Mouse (Mus musculus) neural tube, embryonic 14.5 days (tissue): ENCODE measurements at regions not wholly inside any gene's neighbourhood (a gene's known extent, or its start where the extent isn't known, plus 50 kb on each side); places are given as distances from the start of the nearest gene placed in this dataset.

Experiments used
- ATAC-seq: fragments of 200-750 bp; cut with Nextera tagmentation; 2 replicates; pipeline ENCODE4 v1.8.0; 2017; ENCODE audit warnings: low read depth, mild to moderate bottlenecking, moderate TSS enrichment, moderate library complexity
- H3K27ac ChIP-seq: fragments of 300-500 bp; sonication (generic); 2 replicates; pipeline ENCODE4 v1.5.1; 2014; ENCODE audit warnings: low read depth, mild to moderate bottlenecking, control low read depth, low read length, moderate library complexity, mixed read lengths
- H3K27me3 ChIP-seq: fragments of 300-500 bp; sonication (generic); 2 replicates; pipeline ENCODE4 v1.6.1; 2014; ENCODE audit warnings: low read length; ENCODE audit not compliant: control insufficient read depth, insufficient read depth
- H3K36me3 ChIP-seq: fragments of 300-500 bp; sonication (generic); 2 replicates; pipeline ENCODE4 v1.6.1; 2014; ENCODE audit warnings: low read length, mixed read lengths; ENCODE audit not compliant: control insufficient read depth, insufficient read depth
- H3K4me1 ChIP-seq: fragments of 300-500 bp; sonication (generic); 2 replicates; pipeline ENCODE4 v1.6.1; 2014; ENCODE audit warnings: low read length; ENCODE audit not compliant: control insufficient read depth, insufficient read depth
- H3K4me2 ChIP-seq: fragments of 300-500 bp; sonication (generic); 2 replicates; pipeline ENCODE4 v1.6.1; 2014; ENCODE audit warnings: mild to moderate bottlenecking, low read depth, low read length, control low read depth
- H3K4me3 ChIP-seq: fragments of 300-500 bp; sonication (generic); 2 replicates; pipeline ENCODE4 v1.5.1; 2014; ENCODE audit warnings: low read depth, low read length, control low read depth, mixed read lengths
- H3K9ac ChIP-seq: fragments of 300-500 bp; sonication (generic); replicated peaks from 2 replicates; pipeline ENCODE4 v1.6.1; 2014; ENCODE audit warnings: low read depth, mild to moderate bottlenecking, control low read depth, low read length, mixed read lengths
- H3K9me3 ChIP-seq: fragments of 300-500 bp; sonication (generic); 2 replicates; pipeline ENCODE4 v1.6.1; 2016; ENCODE audit warnings: low read length; ENCODE audit not compliant: control insufficient read depth
- WGBS: fragments of 180-500 bp; shearing (Covaris S2); extraction: QIAGEN DNeasy Blood & Tissue Kit; methylation state at CpG from one replicate; pipeline ENCODE4 v1.1.7; 2014; 5-methylcytosine and 5-hydroxymethylcytosine counted together

DNA sequence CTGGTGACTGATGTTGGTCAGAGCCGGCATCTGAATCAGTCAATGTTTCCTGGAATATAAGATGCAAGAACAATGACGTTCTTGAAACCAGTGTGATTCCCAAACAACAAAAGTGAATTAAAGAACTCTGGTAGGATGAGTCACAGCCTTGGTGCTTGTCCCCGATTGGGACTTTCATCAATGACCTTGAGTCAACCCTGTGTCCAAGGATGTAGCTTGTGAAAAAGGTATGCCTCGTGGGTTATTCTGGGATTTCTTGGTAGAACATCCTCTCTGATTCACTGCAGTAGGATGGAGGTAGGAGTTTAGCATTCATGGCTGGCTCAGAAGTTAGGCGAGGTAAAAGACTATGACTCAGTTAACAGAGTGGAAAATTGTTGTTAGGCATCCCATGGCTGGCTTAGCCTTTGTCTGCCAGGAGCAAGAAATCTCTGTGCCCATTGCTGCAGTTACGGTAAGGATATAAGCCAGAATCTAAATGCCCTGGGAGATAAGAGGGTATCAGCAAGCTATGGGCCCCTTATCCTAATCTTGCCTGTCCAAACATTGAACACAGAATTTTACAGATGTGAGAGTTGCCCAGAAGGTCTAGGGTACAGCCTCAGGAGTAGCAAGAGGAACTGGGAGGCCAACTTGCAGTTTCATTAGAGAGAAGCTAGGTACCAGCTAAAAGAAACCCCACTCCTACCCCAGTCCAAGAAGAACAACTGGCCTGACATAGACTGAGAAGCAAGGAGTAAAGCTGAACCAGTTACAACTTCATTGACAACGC, 55.9 kb upstream of the Ralgps2 start:
- no peaks in the 10 kb centered on the region for H3K9me3 ChIP-seq
- no peak for ATAC-seq
- no peak overlapping the region for H3K4me2 ChIP-seq
- H3K4me1 ChIP-seq, result peaks cover 8% of the 10 kb centered on the region
- no peaks in the 10 kb centered on the region for H3K36me3 ChIP-seq
- no peak overlapping the region for H3K27ac ChIP-seq
- no peak overlapping the region for H3K9ac ChIP-seq
- H3K4me3 ChIP-seq, result no peak overlapping the region
- WGBS, result 97% methylated on average over 7 of the region's 7 CpGs
- no peaks in the 10 kb centered on the region for H3K27me3 ChIP-seq

DNA sequence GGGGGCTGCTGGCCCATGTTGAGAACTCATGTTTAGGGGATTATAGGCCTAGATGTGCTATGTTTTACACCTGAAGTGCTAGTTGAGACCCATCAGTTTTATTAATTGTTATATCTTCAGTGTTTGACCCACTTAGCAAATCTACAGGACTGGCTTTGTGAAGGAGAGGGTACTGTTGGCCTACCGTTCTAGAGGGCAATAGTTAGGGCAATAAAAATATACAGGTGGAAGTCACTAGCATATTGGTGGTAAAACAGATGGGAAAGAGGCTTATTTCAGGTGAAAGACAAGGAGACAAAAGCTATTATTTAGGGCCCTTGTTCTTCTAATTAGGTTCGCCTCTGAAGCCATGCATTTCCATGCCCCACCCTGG, 55.2 kb upstream of the Ralgps2 start:
- H3K4me3 ChIP-seq, result no peak overlapping the region
- H3K9ac ChIP-seq, result no peak overlapping the region
- no peaks in the 10 kb centered on the region for H3K9me3 ChIP-seq
- H3K4me2 ChIP-seq, result no peak overlapping the region
- no peak overlapping the region for H3K27ac ChIP-seq
- ATAC-seq, result no peak
- H3K36me3 ChIP-seq, result no peaks in the 10 kb centered on the region
- no peaks in the 10 kb centered on the region for H3K27me3 ChIP-seq
- 78% methylated on average over 2 of the region's 2 CpGs for WGBS
- H3K4me1 ChIP-seq, result peaks cover 8% of the 10 kb centered on the region

DNA sequence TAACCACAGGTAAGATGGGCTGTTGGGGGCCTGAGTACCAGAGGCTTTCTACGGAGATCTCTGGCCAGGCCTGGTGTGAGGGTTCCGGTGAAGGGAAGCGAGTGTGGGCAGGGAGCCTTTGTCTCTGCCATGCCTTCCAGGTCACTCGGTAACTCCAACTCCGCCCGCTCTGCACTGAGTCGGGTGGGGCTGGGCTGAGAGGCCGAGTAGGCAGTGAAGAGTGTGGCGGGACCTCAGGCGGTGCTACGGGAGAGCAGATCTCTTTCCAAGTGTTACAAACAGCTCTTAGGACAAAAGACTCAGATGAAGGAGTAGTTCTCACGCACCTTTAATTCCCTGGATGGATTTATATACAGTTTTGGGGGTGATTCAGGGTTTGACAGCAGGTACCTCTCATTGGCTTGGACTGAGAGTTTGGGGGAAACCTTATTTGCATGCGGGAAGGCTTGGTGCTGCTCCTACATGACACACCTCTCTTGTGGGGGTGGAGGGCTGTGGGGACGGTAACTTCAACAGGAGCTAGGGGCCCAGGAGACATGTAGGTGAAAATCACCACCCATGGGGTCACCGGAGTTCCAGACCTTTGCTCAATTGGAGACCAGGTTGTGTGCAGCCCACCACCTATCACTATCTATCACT, 54.7 kb upstream of the Ralgps2 start:
- H3K4me1 ChIP-seq, result peaks cover 12% of the 10 kb centered on the region

DNA sequence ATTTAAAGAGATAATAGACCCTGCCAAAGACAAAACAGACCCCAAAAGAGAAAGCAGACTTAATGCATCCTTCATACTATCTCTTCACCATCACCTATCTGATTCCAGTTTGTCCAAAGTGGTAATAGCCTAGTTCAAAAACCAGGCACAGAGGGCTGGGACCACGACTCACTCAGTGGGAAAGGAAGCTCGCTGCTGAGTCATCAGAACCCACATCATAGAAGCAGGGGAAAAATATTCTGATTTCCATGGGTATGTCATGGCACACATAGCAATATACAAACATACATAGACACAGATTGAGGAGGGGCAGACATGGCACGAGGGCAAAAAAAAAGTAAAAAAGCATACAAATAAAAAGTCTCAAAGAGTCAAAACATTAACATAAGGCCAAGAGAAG, 53.7 kb upstream of the Ralgps2 start:
- H3K9ac ChIP-seq, result no peak overlapping the region
- H3K36me3 ChIP-seq, result no peaks in the 10 kb centered on the region
- no peaks in the 10 kb centered on the region for H3K27me3 ChIP-seq
- no peak overlapping the region for H3K4me3 ChIP-seq
- no peak overlapping the region for H3K27ac ChIP-seq
- no peak overlapping the region for H3K4me2 ChIP-seq
- H3K9me3 ChIP-seq, result no peaks in the 10 kb centered on the region
- WGBS, result 74% methylated on average over 3 of the region's 3 CpGs
- peaks cover 16% of the 10 kb centered on the region for H3K4me1 ChIP-seq
- ATAC-seq, result no peak

More for the DNA sequence above, 54.7 kb upstream of the Ralgps2 start:
- Histone ChIP-seq H3K4me3 (no peak overlapping the region), H3K4me2 (no peak overlapping the region), H3K9me3 (no peaks in the 10 kb centered on the region), H3K27ac (no peak overlapping the region), H3K36me3 (no peaks in the 10 kb centered on the region), H3K27me3 (no peaks in the 10 kb centered on the region), H3K9ac (no peak overlapping the region)
- WGBS, result 70% methylated on average over 15 of the region's 15 CpGs
- no peak for ATAC-seq

- Histone ChIP-seq H3K9ac (no peak overlapping the region), H3K4me3 (no peak overlapping the region), H3K27ac (no peak overlapping the region), H3K4me1 (peaks cover 12% of the 10 kb centered on the region), H3K27me3 (no peaks in the 10 kb centered on the region), H3K36me3 (no peaks in the 10 kb centered on the region), H3K4me2 (no peak overlapping the region), H3K9me3 (no peaks in the 10 kb centered on the region)
- 23% methylated on average over 2 of the region's 2 CpGs for WGBS
- no peak for ATAC-seq
Observed at GRCm38 (mm10) chr1:156992536-156992935, 53.1 kb upstream of the Ralgps2 start.

- Histone ChIP-seq H3K36me3 (no peaks in the 10 kb centered on the region), H3K9me3 (no peaks in the 10 kb centered on the region), H3K4me1 (peaks cover 10% of the 10 kb centered on the region; the same call in 1 of the 2 replicates), H3K27me3 (no peaks in the 10 kb centered on the region), H3K9ac (no peak overlapping the region), H3K4me2 (no peak overlapping the region), H3K27ac (no peak overlapping the region), H3K4me3 (no peak overlapping the region)
- peak; percentile 39; the same call in 1 of the 2 replicates for ATAC-seq
- 56% methylated on average over 14 of the region's 14 CpGs for WGBS
Observed at GRCm38 (mm10) chr1:156990567-156991494, 51.4 kb upstream of the Ralgps2 start.

DNA sequence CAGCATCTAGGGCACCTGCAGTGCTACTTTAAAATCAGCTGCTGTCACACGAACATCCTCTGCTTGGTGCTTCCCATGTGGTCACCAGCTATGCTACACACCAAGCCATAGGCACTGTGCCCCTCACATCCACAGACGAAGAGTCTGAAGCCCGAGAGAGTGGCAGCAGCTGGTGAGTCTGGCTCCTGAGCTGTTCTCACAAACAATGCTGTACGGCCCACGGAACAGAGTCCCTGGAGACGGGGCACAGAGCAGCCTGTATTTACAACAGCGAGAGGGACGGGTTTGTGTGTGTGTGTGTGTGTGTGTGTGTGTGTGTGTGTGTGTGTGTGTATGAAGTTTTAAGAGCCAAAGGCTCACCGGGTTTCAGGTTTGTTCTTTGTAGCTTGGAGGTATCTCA, 50.7 kb upstream of the Ralgps2 start:
- peak overlapping the region; percentile 58; the same call in 1 of the 2 replicates for H3K27ac ChIP-seq
- H3K4me1 ChIP-seq, result peaks cover 10% of the 10 kb centered on the region; the same call in 1 of the 2 replicates
- no peak overlapping the region for H3K4me2 ChIP-seq
- H3K9me3 ChIP-seq, result no peaks in the 10 kb centered on the region
- no peaks in the 10 kb centered on the region for H3K27me3 ChIP-seq
- no peak overlapping the region for H3K4me3 ChIP-seq
- WGBS, result 6% methylated on average over 9 of the region's 9 CpGs
- no peak overlapping the region for H3K9ac ChIP-seq
- no peaks in the 10 kb centered on the region for H3K36me3 ChIP-seq
- ATAC-seq, result peak; percentile 87

- H3K4me2 ChIP-seq, result no peak overlapping the region
- ATAC-seq, result no peak
- H3K9ac ChIP-seq, result no peak overlapping the region
- H3K27ac ChIP-seq, result peak overlapping the region; percentile 58; the same call in 1 of the 2 replicates
- H3K4me3 ChIP-seq, result no peak overlapping the region
- 63% methylated on average over 10 of the region's 10 CpGs for WGBS
- no peaks in the 10 kb centered on the region for H3K9me3 ChIP-seq
- peaks cover 10% of the 10 kb centered on the region; the same call in 1 of the 2 replicates for H3K4me1 ChIP-seq
- H3K27me3 ChIP-seq, result no peaks in the 10 kb centered on the region
- H3K36me3 ChIP-seq, result no peaks in the 10 kb centered on the region
Observed at GRCm38 (mm10) chr1:156989149-156989785, 49.8 kb upstream of the Ralgps2 start.
